Mouse (Mus musculus) limb, embryonic 10.5 days (tissue): ENCODE measurements around the gene Prune2. TPM values are rescaled to one million over a fixed set of nuclear protein-coding genes. Genes with fewer than 3 reads are reported as not detected.
A peak's percentile ranks its signal among the peaks of the same experiment; 100 is the strongest.

Experiments
- DNase-seq: peaks from one replicate; pipeline ENCODE4 v3.0.0-alpha.2; 2017; ENCODE audit warnings: low spot score
- H3K27ac ChIP-seq: fragments of 300-500 bp; sonication (generic); 2 replicates; pipeline ENCODE4 v1.5.1; 2016; ENCODE audit warnings: mild to moderate bottlenecking
- H3K27me3 ChIP-seq: fragments of 300-500 bp; sonication (generic); 2 replicates; pipeline ENCODE4 v1.6.1; 2016; ENCODE audit warnings: low read depth, mild to moderate bottlenecking; ENCODE audit not compliant: poor library complexity, severe bottlenecking
- H3K36me3 ChIP-seq: fragments of 300-500 bp; sonication (generic); 2 replicates; pipeline ENCODE4 v1.6.1; 2016; ENCODE audit warnings: mild to moderate bottlenecking, moderate library complexity
- H3K4me1 ChIP-seq: fragments of 300-500 bp; sonication (generic); 2 replicates; pipeline ENCODE4 v1.6.1; 2016
- H3K4me3 ChIP-seq: fragments of 300-500 bp; sonication (generic); 2 replicates; pipeline ENCODE4 v1.5.1; 2016; ENCODE audit warnings: mild to moderate bottlenecking, moderate library complexity
- H3K9me3 ChIP-seq: fragments of 300-500 bp; sonication (generic); replicated peaks from 2 replicates; pipeline ENCODE4 v1.6.1; 2016; ENCODE audit warnings: mild to moderate bottlenecking
- WGBS: fragments of 180-500 bp; shearing (Covaris S2); methylation state at CpG from one replicate; pipeline ENCODE4 v1.1.7; 2016; 5-methylcytosine and 5-hydroxymethylcytosine counted together
- polyA plus RNA-seq: library from polyadenylated mRNA; unstranded; fragments of >200 nt; fragmentation: Nextera tagmentation; extraction: Ambion mirVana; gene quantifications from 2 replicates; pipeline ENCODE4 v1.2.1, GENCODE M21; 2016

The Prune2 gene
- polyA plus RNA-seq, 1 experiment from 2014 or later: 0.21 TPM

- no peak for DNase-seq
- H3K27ac ChIP-seq: no peak overlapping the region
- H3K36me3 ChIP-seq: no peaks in the 10 kb centered on the region
- no peaks in the 10 kb centered on the region for H3K9me3 ChIP-seq
- H3K27me3 ChIP-seq: peaks cover 13% of the 10 kb centered on the region; the same call in 1 of the 2 replicates
- no peak overlapping the region for H3K4me3 ChIP-seq
- WGBS: 95% methylated on average over 2 of the region's 2 CpGs
- H3K4me1 ChIP-seq: no peaks in the 10 kb centered on the region
These were observed 187.3 kb downstream of the Prune2 start for GRCm38 (mm10) chr19:17143245-17143644.

GRCm38 (mm10) chr19:17144205-17144604, 188.3 kb downstream of the Prune2 start:
- 0 out of 2 replicates have a peak, but pooled peaks cover 6% of the 10 kb centered on the region for H3K27me3 ChIP-seq
- 91% methylated on average over 6 of the region's 6 CpGs for WGBS
- DNase-seq: no peak
- no peak overlapping the region for H3K4me3 ChIP-seq
- no peaks in the 10 kb centered on the region for H3K4me1 ChIP-seq
- no peaks in the 10 kb centered on the region for H3K9me3 ChIP-seq
- H3K27ac ChIP-seq: no peak overlapping the region
- H3K36me3 ChIP-seq: no peaks in the 10 kb centered on the region

GRCm38 (mm10) chr19:17150064-17150463, 194.1 kb downstream of the Prune2 start:
- no peaks in the 10 kb centered on the region for H3K9me3 ChIP-seq
- WGBS: 91% methylated on average over 7 of the region's 7 CpGs
- H3K27me3 ChIP-seq: no peaks in the 10 kb centered on the region
- H3K4me3 ChIP-seq: no peak overlapping the region
- DNase-seq: no peak
- no peaks in the 10 kb centered on the region for H3K36me3 ChIP-seq
- H3K4me1 ChIP-seq: no peaks in the 10 kb centered on the region
- H3K27ac ChIP-seq: no peak overlapping the region

GRCm38 (mm10) chr19:17151781-17152180, 195.9 kb downstream of the Prune2 start:
- H3K9me3 ChIP-seq: no peaks in the 10 kb centered on the region
- H3K4me3 ChIP-seq: no peak overlapping the region
- H3K36me3 ChIP-seq: no peaks in the 10 kb centered on the region
- 83% methylated on average over 6 of the region's 6 CpGs for WGBS
- H3K27ac ChIP-seq: no peak overlapping the region
- H3K27me3 ChIP-seq: no peaks in the 10 kb centered on the region
- no peak for DNase-seq
- no peaks in the 10 kb centered on the region for H3K4me1 ChIP-seq

GRCm38 (mm10) chr19:17152461-17152860, 196.5 kb downstream of the Prune2 start:
- 88% methylated on average over 7 of the region's 7 CpGs for WGBS

GRCm38 (mm10) chr19:17153911-17154639, 198.2 kb downstream of the Prune2 start:
- WGBS: 89% methylated on average over 11 of the region's 11 CpGs
- H3K27me3 ChIP-seq: no peaks in the 10 kb centered on the region
- DNase-seq: no peak

More at GRCm38 (mm10) chr19:17152461-17152860, 196.5 kb downstream of the Prune2 start:
- no peak overlapping the region for H3K4me3 ChIP-seq
- no peak for DNase-seq
- H3K4me1 ChIP-seq: no peaks in the 10 kb centered on the region
- no peaks in the 10 kb centered on the region for H3K27me3 ChIP-seq
- no peaks in the 10 kb centered on the region for H3K9me3 ChIP-seq
- no peaks in the 10 kb centered on the region for H3K36me3 ChIP-seq
- no peak overlapping the region for H3K27ac ChIP-seq

GRCm38 (mm10) chr19:17155216-17155615, 199.3 kb downstream of the Prune2 start:
- Histone ChIP-seq H3K36me3 (no peaks in the 10 kb centered on the region), H3K9me3 (no peaks in the 10 kb centered on the region), H3K27ac (no peak overlapping the region), H3K27me3 (no peaks in the 10 kb centered on the region), H3K4me3 (no peak overlapping the region), H3K4me1 (no peaks in the 10 kb centered on the region)
- 88% methylated on average over 2 of the region's 2 CpGs for WGBS
- no peak for DNase-seq

More at GRCm38 (mm10) chr19:17153911-17154639, 198.2 kb downstream of the Prune2 start:
- Histone ChIP-seq H3K27ac (no peak overlapping the region), H3K4me3 (no peak overlapping the region), H3K36me3 (no peaks in the 10 kb centered on the region), H3K9me3 (no peaks in the 10 kb centered on the region), H3K4me1 (no peaks in the 10 kb centered on the region)

- no peaks in the 10 kb centered on the region for H3K9me3 ChIP-seq
- H3K4me1 ChIP-seq: 0 out of 2 replicates have a peak, but pooled peaks cover 3% of the 10 kb centered on the region
- H3K27ac ChIP-seq: no peak overlapping the region
- no peaks in the 10 kb centered on the region for H3K36me3 ChIP-seq
- no peaks in the 10 kb centered on the region for H3K27me3 ChIP-seq
- no peak overlapping the region for H3K4me3 ChIP-seq
- no peak for DNase-seq
- WGBS: 71% methylated on average over 2 of the region's 2 CpGs
These were observed 203.8 kb downstream of the Prune2 start for GRCm38 (mm10) chr19:17159676-17160075.

GRCm38 (mm10) chr19:17160231-17160630, 204.3 kb downstream of the Prune2 start:
- no peak overlapping the region for H3K4me3 ChIP-seq
- H3K4me1 ChIP-seq: 0 out of 2 replicates have a peak, but pooled peaks cover 3% of the 10 kb centered on the region
- H3K9me3 ChIP-seq: no peaks in the 10 kb centered on the region
- no peak for DNase-seq
- no peaks in the 10 kb centered on the region for H3K27me3 ChIP-seq
- 81% methylated on average over 2 of the region's 2 CpGs for WGBS
- H3K36me3 ChIP-seq: no peaks in the 10 kb centered on the region
- no peak overlapping the region for H3K27ac ChIP-seq

- Histone ChIP-seq H3K36me3 (no peaks in the 10 kb centered on the region), H3K27ac (no peak overlapping the region), H3K4me1 (0 out of 2 replicates have a peak, but pooled peaks cover 3% of the 10 kb centered on the region), H3K27me3 (no peaks in the 10 kb centered on the region), H3K9me3 (no peaks in the 10 kb centered on the region), H3K4me3 (peak overlapping the region; percentile 23)
- DNase-seq: peak; percentile 63
- 15% methylated on average over 13 of the region's 13 CpGs for WGBS
These were observed 207.6 kb downstream of the Prune2 start for GRCm38 (mm10) chr19:17163511-17163953.

- no peaks in the 10 kb centered on the region for H3K27me3 ChIP-seq
- H3K9me3 ChIP-seq: no peaks in the 10 kb centered on the region
- no peak overlapping the region for H3K27ac ChIP-seq
- H3K4me1 ChIP-seq: 0 out of 2 replicates have a peak, but pooled peaks cover 3% of the 10 kb centered on the region
- WGBS: 88% methylated on average over 7 of the region's 7 CpGs
- H3K4me3 ChIP-seq: no peak overlapping the region
- H3K36me3 ChIP-seq: no peaks in the 10 kb centered on the region
- no peak for DNase-seq
These were observed 210.4 kb downstream of the Prune2 start for GRCm38 (mm10) chr19:17166288-17166687.

GRCm38 (mm10) chr19:17168186-17168585, 212.3 kb downstream of the Prune2 start:
- H3K36me3 ChIP-seq: no peaks in the 10 kb centered on the region
- DNase-seq: no peak
- H3K27me3 ChIP-seq: no peaks in the 10 kb centered on the region
- H3K4me1 ChIP-seq: 0 out of 2 replicates have a peak, but pooled peaks cover 3% of the 10 kb centered on the region
- H3K9me3 ChIP-seq: no peaks in the 10 kb centered on the region
- 70% methylated on average over 9 of the region's 9 CpGs for WGBS
- H3K27ac ChIP-seq: no peak overlapping the region
- H3K4me3 ChIP-seq: no peak overlapping the region

GRCm38 (mm10) chr19:17169746-17170145, 213.8 kb downstream of the Prune2 start:
- H3K4me3 ChIP-seq: no peak overlapping the region
- no peaks in the 10 kb centered on the region for H3K9me3 ChIP-seq
- no peaks in the 10 kb centered on the region for H3K27me3 ChIP-seq
- DNase-seq: no peak
- H3K36me3 ChIP-seq: no peaks in the 10 kb centered on the region
- H3K27ac ChIP-seq: no peak overlapping the region
- 88% methylated on average over 10 of the region's 10 CpGs for WGBS
- H3K4me1 ChIP-seq: no peaks in the 10 kb centered on the region
